Mouse (Mus musculus) embryonic facial prominence, embryonic 10.5 days (tissue): Measurements from ENCODE around the gene Stard3. TPM values are rescaled to one million over a fixed set of nuclear protein-coding genes. Genes with fewer than 3 reads are reported as not detected.

Experiments
- DNase-seq: peaks from one replicate; pipeline ENCODE4 v3.0.0-alpha.2; 2017; ENCODE audit warnings: low spot score
- H3K27ac ChIP-seq: fragments of 300-500 bp; sonication (generic); replicated peaks from 2 replicates; pipeline ENCODE4 v1.5.1; 2016; ENCODE audit warnings: mild to moderate bottlenecking
- H3K27me3 ChIP-seq: fragments of 300-500 bp; sonication (generic); replicated peaks from 2 replicates; pipeline ENCODE4 v1.6.1; 2016; ENCODE audit warnings: low read depth, mild to moderate bottlenecking; ENCODE audit not compliant: poor library complexity, severe bottlenecking
- H3K36me3 ChIP-seq: fragments of 300-500 bp; sonication (generic); replicated peaks from 2 replicates; pipeline ENCODE4 v1.6.1; 2016; ENCODE audit warnings: mild to moderate bottlenecking, moderate library complexity
- H3K4me1 ChIP-seq: fragments of 300-500 bp; sonication (generic); 2 replicates; pipeline ENCODE4 v1.6.1; 2016
- H3K4me3 ChIP-seq: fragments of 300-500 bp; sonication (generic); 2 replicates; pipeline ENCODE4 v1.5.1; 2016; ENCODE audit warnings: mild to moderate bottlenecking, moderate library complexity
- H3K9me3 ChIP-seq: fragments of 300-500 bp; sonication (generic); 2 replicates; pipeline ENCODE4 v1.6.1; 2016; ENCODE audit warnings: mild to moderate bottlenecking
- WGBS: fragments of 180-500 bp; shearing (Covaris S2); methylation state at CpG from one replicate; pipeline ENCODE4 v1.1.7; 2016; 5-methylcytosine and 5-hydroxymethylcytosine counted together
- polyA plus RNA-seq: library from polyadenylated mRNA; unstranded; fragments of >200 nt; fragmentation: Nextera tagmentation; extraction: Ambion mirVana; gene quantifications from 2 replicates; pipeline ENCODE4 v1.2.1, GENCODE M21; 2016

The Stard3 gene
- polyA plus RNA-seq, 1 experiment from 2014 or later: 40.8 TPM

GRCm38 (mm10) chr11:98342000-98342945 is 15.9 kb upstream of the Stard3 start:
- H3K9me3 ChIP-seq: no peaks in the 10 kb centered on the region
- peaks cover 99% of the 10 kb centered on the region for H3K27me3 ChIP-seq
- 2% methylated on average over 29 of the region's 29 CpGs for WGBS
- DNase-seq: peak; percentile 94
- H3K36me3 ChIP-seq: no peaks in the 10 kb centered on the region
- peak overlapping the region; percentile 42; the same call in 1 of the 2 replicates for H3K4me3 ChIP-seq
- no peak overlapping the region for H3K27ac ChIP-seq
- peaks cover 31% of the 10 kb centered on the region for H3K4me1 ChIP-seq

DNA sequence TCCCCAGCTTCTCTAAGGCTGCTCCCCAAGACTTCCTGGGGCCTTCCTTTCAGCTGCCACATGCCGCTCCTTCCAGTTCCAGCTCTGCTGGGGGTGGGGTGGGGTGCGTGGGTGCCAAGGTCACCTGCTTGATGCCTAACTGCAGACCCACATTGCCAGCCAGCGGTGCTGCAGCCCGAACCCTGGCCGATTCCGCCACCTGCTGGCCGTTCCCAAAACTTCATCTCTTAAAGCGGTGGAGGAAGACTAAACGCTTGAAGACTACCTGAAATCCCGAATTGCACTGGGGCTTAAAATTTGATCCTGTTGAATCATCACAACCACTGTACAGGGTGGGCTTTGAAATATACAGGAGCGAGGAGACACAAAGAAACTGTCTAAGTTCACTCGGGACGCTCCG is 12.9 kb upstream of the Stard3 start:
- peaks cover 99% of the 10 kb centered on the region for H3K27me3 ChIP-seq
- no peak overlapping the region for H3K27ac ChIP-seq
- peaks cover 37% of the 10 kb centered on the region for H3K4me1 ChIP-seq
- DNase-seq: peak; percentile 86
- H3K36me3 ChIP-seq: no peaks in the 10 kb centered on the region
- H3K9me3 ChIP-seq: no peaks in the 10 kb centered on the region
- 2% methylated on average over 14 of the region's 14 CpGs for whole genome bisulfite sequencing
- H3K4me3 ChIP-seq: peak overlapping the region; percentile 38

DNA sequence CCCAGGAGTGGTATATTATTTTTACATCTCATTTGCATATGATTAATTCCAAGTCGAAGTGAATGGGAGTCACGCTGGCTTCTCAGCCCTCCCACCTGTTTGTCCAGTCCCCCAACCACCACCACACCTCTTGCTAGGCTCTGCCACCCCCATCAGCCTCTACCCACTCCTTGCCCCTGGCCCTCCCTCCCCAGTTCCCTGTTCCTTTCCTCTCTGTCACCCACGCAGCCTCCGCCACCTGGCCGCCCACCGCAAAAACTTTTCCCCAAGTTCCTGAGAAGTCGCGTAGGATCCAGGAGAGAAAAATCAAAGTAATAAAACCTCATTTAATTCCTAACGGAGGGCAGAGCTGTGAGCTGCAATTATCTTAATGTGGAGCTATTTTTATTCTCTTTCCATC is 12.0 kb upstream of the Stard3 start:
- Histone ChIP-seq H3K4me1 (peaks cover 37% of the 10 kb centered on the region), H3K36me3 (no peaks in the 10 kb centered on the region), H3K9me3 (no peaks in the 10 kb centered on the region), H3K27ac (no peak overlapping the region), H3K27me3 (peaks cover 100% of the 10 kb centered on the region), H3K4me3 (no peak overlapping the region)
- DNase-seq: peak; percentile 8
- WGBS: 11% methylated on average over 9 of the region's 9 CpGs

GRCm38 (mm10) chr11:98347385-98348082 is 10.6 kb upstream of the Stard3 start:
- no peak overlapping the region for H3K27ac ChIP-seq
- H3K4me3 ChIP-seq: peak overlapping the region; percentile 62; the same call in 1 of the 2 replicates
- H3K36me3 ChIP-seq: no peaks in the 10 kb centered on the region
- peaks cover 100% of the 10 kb centered on the region for H3K27me3 ChIP-seq
- no peaks in the 10 kb centered on the region for H3K9me3 ChIP-seq
- DNase-seq: peak; percentile 14
- H3K4me1 ChIP-seq: peaks cover 28% of the 10 kb centered on the region
- WGBS: 2% methylated on average over 10 of the region's 12 CpGs

DNA sequence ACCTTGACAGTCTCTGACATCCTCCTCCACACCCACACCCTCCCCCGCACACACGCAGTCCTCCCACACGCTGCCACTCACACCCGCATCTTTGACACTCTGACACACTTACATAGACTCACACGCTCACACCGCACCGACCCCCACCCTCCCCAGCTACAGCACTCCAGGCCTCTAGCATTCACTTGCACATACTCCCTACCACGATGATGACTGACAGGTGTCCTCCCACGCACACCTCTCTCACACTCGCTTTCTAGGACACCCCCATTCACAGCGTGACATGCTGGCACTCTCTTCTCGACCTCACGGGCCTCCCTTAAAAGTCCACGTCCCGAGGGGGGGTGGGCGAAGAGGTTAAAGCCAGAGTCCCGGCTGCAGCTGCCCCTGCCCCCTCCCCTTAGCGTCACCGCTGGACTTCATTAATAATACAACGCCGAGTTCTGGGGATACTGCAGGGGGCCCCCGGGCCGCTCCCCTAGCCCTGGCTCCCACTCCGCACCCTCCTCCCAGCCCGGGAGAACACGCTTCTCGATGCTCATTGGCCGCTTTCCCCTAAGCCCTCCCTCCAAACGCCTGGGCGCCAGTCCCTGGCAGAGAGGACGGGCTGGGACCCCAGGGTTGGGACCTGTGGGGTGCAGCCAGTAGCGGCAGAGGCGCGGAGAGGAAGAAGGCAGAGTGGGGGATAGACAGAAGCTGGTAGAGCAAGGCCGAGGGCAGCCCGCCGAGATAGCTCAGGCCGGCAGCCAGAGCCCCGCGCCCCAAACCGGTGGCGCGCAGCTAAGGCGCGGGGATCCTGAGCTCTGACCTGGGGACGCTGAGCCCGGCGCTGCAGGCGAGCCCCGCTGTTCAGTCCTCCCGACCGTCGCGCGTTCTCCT is 9.8 kb upstream of the Stard3 start, which contains the start of gene Ppp1r1b:
Gene Ppp1r1b (plus strand): TSS at position 322 of the 879 bp plus-strand sequence.
- H3K9me3 ChIP-seq: no peaks in the 10 kb centered on the region
- H3K27me3 ChIP-seq: peaks cover 100% of the 10 kb centered on the region
- WGBS: under 1% methylated on average over 55 of the region's 55 CpGs
- H3K4me3 ChIP-seq: peak within 1 kb of the TSS; percentile 62
- peaks cover 27% of the 10 kb centered on the region for H3K4me1 ChIP-seq
- no peaks in the 10 kb centered on the region for H3K36me3 ChIP-seq
- DNase-seq: peak; percentile 67
- peak within 1 kb of the TSS; percentile 36; the same call in 1 of the 2 replicates for H3K27ac ChIP-seq

GRCm38 (mm10) chr11:98349308-98349707 is 8.9 kb upstream of the Stard3 start:
- H3K27ac ChIP-seq: no peak overlapping the region
- no peaks in the 10 kb centered on the region for H3K9me3 ChIP-seq
- no peaks in the 10 kb centered on the region for H3K36me3 ChIP-seq
- peak overlapping the region; percentile 62 for H3K4me3 ChIP-seq
- H3K27me3 ChIP-seq: peaks cover 100% of the 10 kb centered on the region
- DNase-seq: peak; percentile 17
- H3K4me1 ChIP-seq: peaks cover 29% of the 10 kb centered on the region
- 2% methylated on average over 9 of the region's 9 CpGs for WGBS

DNA sequence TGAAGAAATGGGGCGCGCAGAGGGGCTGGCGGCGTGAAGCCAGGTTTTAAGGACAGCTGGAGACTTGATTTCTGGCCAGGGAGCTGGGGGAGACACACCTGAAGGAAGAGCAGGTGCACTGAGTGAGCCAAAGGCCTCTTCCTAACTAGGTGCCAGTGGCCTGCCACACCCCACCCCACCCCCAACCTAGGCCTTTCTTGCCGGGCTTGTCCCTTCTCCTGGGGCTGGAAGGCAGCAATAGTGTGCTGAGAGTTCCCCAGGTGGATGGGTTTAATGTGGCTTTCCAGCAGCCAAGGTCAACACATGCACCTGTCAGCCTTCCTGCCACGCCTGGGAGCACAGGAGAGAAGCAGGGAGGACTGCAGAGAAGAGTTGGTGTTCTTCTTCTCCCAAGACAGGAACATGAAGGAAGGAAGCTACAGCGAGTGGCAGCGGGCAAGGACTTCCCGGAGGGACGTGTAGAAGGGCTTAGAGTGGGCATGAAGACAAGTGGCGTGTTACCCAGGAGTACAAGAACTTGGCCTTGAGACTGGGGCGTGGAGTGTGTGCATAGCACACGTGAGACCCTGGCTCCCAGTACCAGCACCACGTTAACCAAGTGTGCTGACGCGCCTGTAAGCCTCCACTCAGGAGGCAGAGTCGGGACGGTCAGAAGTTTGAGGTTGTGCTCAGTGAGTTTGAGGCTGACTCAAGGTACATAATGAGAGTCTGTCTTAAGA is 5.7 kb upstream of the Stard3 start:
- 0 out of 2 replicates have a peak overlapping the region, but pooled peaks have one; percentile 5 for H3K4me3 ChIP-seq
- H3K36me3 ChIP-seq: no peaks in the 10 kb centered on the region
- no peak overlapping the region for H3K27ac ChIP-seq
- no peak for DNase-seq
- peaks cover 44% of the 10 kb centered on the region for H3K4me1 ChIP-seq
- peaks cover 96% of the 10 kb centered on the region for H3K27me3 ChIP-seq
- WGBS: 79% methylated on average over 18 of the region's 18 CpGs
- no peaks in the 10 kb centered on the region for H3K9me3 ChIP-seq

DNA sequence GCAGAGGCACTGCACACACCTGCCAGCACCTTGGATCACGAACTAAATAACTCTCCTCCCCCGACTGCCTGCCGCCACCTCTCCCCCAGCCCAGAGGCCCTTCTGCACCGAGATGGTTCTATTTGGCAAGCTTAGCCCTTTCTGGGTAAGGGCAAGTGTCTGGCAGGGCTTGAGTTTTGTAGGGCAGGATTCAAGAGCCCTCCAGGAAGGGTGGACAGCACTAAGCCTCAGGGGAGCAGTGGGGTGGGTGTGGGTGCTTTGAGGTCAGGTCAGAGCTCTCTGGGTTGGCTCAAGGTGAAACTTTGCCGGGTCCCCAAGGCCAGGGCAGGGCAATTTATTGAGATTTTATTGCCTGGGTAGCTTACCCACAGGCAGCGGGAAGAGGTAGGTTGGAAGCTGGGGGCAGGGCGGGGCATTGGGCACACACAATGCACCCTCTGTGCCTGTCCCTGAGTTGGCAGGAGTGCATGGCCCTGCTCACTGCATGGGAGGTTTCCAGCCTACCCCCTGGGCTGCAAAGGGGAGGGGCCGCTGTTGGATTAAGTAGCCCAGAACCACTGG is 4.4 kb upstream of the Stard3 start:
- Histone ChIP-seq H3K36me3 (no peaks in the 10 kb centered on the region), H3K27me3 (peaks cover 85% of the 10 kb centered on the region), H3K4me1 (peaks cover 37% of the 10 kb centered on the region), H3K9me3 (no peaks in the 10 kb centered on the region), H3K27ac (no peak overlapping the region), H3K4me3 (no peak overlapping the region)
- WGBS: 36% methylated on average over 8 of the region's 8 CpGs
- DNase-seq: no peak

DNA sequence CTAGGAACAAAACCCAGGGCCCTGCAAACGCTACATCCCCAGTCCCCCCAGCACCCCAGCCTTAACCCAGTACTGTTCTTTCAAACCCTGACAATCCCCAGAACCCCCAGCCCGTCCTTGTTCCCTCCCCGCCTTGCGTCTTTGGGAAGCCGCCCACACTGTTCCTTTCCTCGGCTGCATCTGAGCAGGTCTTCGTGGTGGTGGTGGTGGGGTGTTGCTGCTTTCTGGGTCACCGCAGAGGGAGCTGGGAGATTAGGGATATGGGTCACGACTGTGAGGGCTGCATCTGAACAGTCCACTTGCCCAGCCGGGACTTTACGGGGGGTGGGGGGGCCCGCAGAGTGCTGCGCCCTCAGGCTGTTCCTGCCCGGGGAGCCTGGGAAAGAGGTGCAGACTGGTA is 3.7 kb upstream of the Stard3 start:
- Histone ChIP-seq H3K4me3 (no peak overlapping the region), H3K4me1 (peaks cover 37% of the 10 kb centered on the region), H3K27ac (no peak overlapping the region), H3K27me3 (peaks cover 78% of the 10 kb centered on the region), H3K36me3 (no peaks in the 10 kb centered on the region), H3K9me3 (no peaks in the 10 kb centered on the region)
- 52% methylated on average over 14 of the region's 14 CpGs for WGBS
- no peak for DNase-seq

GRCm38 (mm10) chr11:98355732-98356299 is 2.4 kb upstream of the Stard3 start:
- H3K27ac ChIP-seq: no peak overlapping the region
- 0 out of 2 replicates have a peak overlapping the region, but pooled peaks have one; percentile 25 for H3K4me3 ChIP-seq
- 11% methylated on average over 6 of the region's 6 CpGs for WGBS
- H3K4me1 ChIP-seq: peaks cover 51% of the 10 kb centered on the region
- DNase-seq: peak; percentile 69
- no peaks in the 10 kb centered on the region for H3K36me3 ChIP-seq
- peaks cover 64% of the 10 kb centered on the region for H3K27me3 ChIP-seq
- no peaks in the 10 kb centered on the region for H3K9me3 ChIP-seq
